Mouse (Mus musculus): ENCODE data around the gene F2rl2. TPM values are rescaled to one million over a fixed set of nuclear protein-coding genes. Genes with fewer than 3 reads are reported as not detected.

The F2rl2 gene
- total and polyA plus RNA-seq, 3 experiments = 0.08 TPM; not detected in 2

GRCm38 (mm10) chr13:95745451-95745850 lies 48.8 kb downstream of the F2rl2 start:
- dilution Hi-C loops (cut with MboI; ENCODE audit: extremely low pct_ligation_motif_present, extremely low pct_unique_long_range_greater_than_20kb, low sequenced_read_pairs) (no loop called here), in situ Hi-C loops (cut with MboI; ENCODE audit: low pct_ligation_motif_present, low pct_unique_long_range_greater_than_20kb, low sequenced_read_pairs) (no loop called here)
- no peaks in the 10 kb centered on the region for H3K9me3 ChIP-seq (replicated peaks; ENCODE audit: low read length)
- H3K27me3 ChIP-seq (replicated peaks) = peaks cover 2% of the 10 kb centered on the region
- no peaks in the 10 kb centered on the region for H3K79me2 ChIP-seq (replicated peaks; ENCODE audit: control insufficient read depth, extremely low read depth, insufficient read depth, poor library complexity, severe bottlenecking)
- no peak overlapping the region for H3K4me3 ChIP-seq (replicated peaks in 1 of 3; ENCODE audit: low read depth in 2 of 3, low read length in 2 of 3, poor library complexity in 1 of 3)
- H3K4me1 ChIP-seq (ENCODE audit: control insufficient read depth in 1 of 2, insufficient read depth in 2 of 2) = no peaks in the 10 kb centered on the region
- no peak for DNase-seq (ENCODE audit: extremely low read depth)
- no peak overlapping the region for H3K4me2 ChIP-seq (ENCODE audit: insufficient read depth, low read depth, poor library complexity, severe bottlenecking)
- no peak overlapping the region for H3K27ac ChIP-seq (ENCODE audit: insufficient read depth, low read depth)
- H3K9ac ChIP-seq (ENCODE audit: insufficient read depth, low read depth) = no peak overlapping the region
- TF ChIP-seq JUN (IDR thresholded peaks at IDR 0.05; ENCODE audit: insufficient read depth, low read depth, low read length) (no peak), USF2 (conservative IDR thresholded peaks at IDR 0.05; ENCODE audit: low read depth, low read length) (no peak), PAX5 (IDR thresholded peaks at IDR 0.05; ENCODE audit: low read length) (no peak), MXI1 (IDR thresholded peaks at IDR 0.05; ENCODE audit: low read depth, low read length) (no peak), JUND (conservative IDR thresholded peaks at IDR 0.05; ENCODE audit: low read depth, low read length) (no peak), POLR2A (IDR thresholded peaks at IDR 0.05; ENCODE audit: low read depth, low read length) (no peak), IRF4 (IDR thresholded peaks at IDR 0.05; ENCODE audit: low read depth, low read length) (no peak), USF1 (IDR thresholded peaks at IDR 0.05; ENCODE audit: low read depth, low read length) (no peak), TCF12 (IDR thresholded peaks at IDR 0.05; ENCODE audit: low read depth, low read length) (no peak), ZC3H11A (IDR thresholded peaks at IDR 0.05; ENCODE audit: low read depth, low read length) (no peak), CHD2 (IDR thresholded peaks at IDR 0.05; ENCODE audit: low read length) (no peak), BHLHE40 (IDR thresholded peaks at IDR 0.05; ENCODE audit: low read depth, low read length) (no peak), MYC (IDR thresholded peaks at IDR 0.05; ENCODE audit: low read depth, low read length) (no peak), ZNF384 (IDR thresholded peaks at IDR 0.05; ENCODE audit: low read depth, low read length) (no peak)
- no peaks in the 10 kb centered on the region for H3K36me3 ChIP-seq (replicated peaks in 1 of 2; ENCODE audit: control insufficient read depth in 1 of 2, insufficient read depth in 1 of 2, low read length in 1 of 2)

GRCm38 (mm10) chr13:95746509-95746908 lies 49.9 kb downstream of the F2rl2 start:
- dilution Hi-C loops (cut with MboI; ENCODE audit: extremely low pct_ligation_motif_present, extremely low pct_unique_long_range_greater_than_20kb, low sequenced_read_pairs) = no loop called here
- TF ChIP-seq USF2 (conservative IDR thresholded peaks at IDR 0.05; ENCODE audit: low read depth, low read length) (no peak), SIN3A (IDR thresholded peaks at IDR 0.05; ENCODE audit: low read length) (no peak), BHLHE40 (IDR thresholded peaks at IDR 0.05; ENCODE audit: low read depth, low read length) (peak; percentile 78), GABPA (IDR thresholded peaks at IDR 0.05; ENCODE audit: insufficient replicate concordance, low read depth, low read length) (no peak), SMC3 (IDR thresholded peaks at IDR 0.05; ENCODE audit: low read depth, low read length) (peak; percentile 50), RAD21 (IDR thresholded peaks at IDR 0.05; ENCODE audit: low read depth, low read length) (peak; percentile 28), POLR2AphosphoS2 (IDR thresholded peaks at IDR 0.05; ENCODE audit: low read depth, low read length) (no peak), MXI1 (IDR thresholded peaks at IDR 0.05; ENCODE audit: low read depth, low read length) (no peak), ELF1 (IDR thresholded peaks at IDR 0.05; ENCODE audit: low read depth, low read length) (no peak; the same call in 1 of the 2 replicates), EP300 (IDR thresholded peaks at IDR 0.05; ENCODE audit: low read length) (no peak), USF1 (IDR thresholded peaks at IDR 0.05; ENCODE audit: low read depth, low read length) (peak; percentile 32; the same call in 1 of the 2 replicates), ZC3H11A (IDR thresholded peaks at IDR 0.05; ENCODE audit: low read depth, low read length) (no peak), PAX5 (IDR thresholded peaks at IDR 0.05; ENCODE audit: low read length) (no peak), ZNF384 (IDR thresholded peaks at IDR 0.05; ENCODE audit: low read depth, low read length) (no peak), CTCF (conservative IDR thresholded peaks at IDR 0.05 in 1 of 2, IDR thresholded peaks at IDR 0.05 in 1 of 2; ENCODE audit: low read depth in 2 of 2, low read length in 2 of 2) (peak; percentile 50 to 68), ZMIZ1 (IDR thresholded peaks at IDR 0.05; ENCODE audit: low read depth, low read length) (no peak)
- no peaks in the 10 kb centered on the region for H3K9me3 ChIP-seq (replicated peaks; ENCODE audit: low read length)
- H3K9ac ChIP-seq (ENCODE audit: insufficient read depth, low read depth) = no peak overlapping the region
- no peaks in the 10 kb centered on the region for H3K4me1 ChIP-seq (ENCODE audit: control insufficient read depth in 1 of 2, insufficient read depth in 2 of 2)
- H3K79me2 ChIP-seq (replicated peaks; ENCODE audit: control insufficient read depth, extremely low read depth, insufficient read depth, poor library complexity, severe bottlenecking) = no peaks in the 10 kb centered on the region
- H3K4me2 ChIP-seq (ENCODE audit: insufficient read depth, low read depth, poor library complexity, severe bottlenecking) = no peak overlapping the region
- in situ Hi-C loops (cut with MboI; ENCODE audit: low pct_ligation_motif_present, low pct_unique_long_range_greater_than_20kb, low sequenced_read_pairs) = no loop called here
- H3K36me3 ChIP-seq (replicated peaks in 1 of 2; ENCODE audit: control insufficient read depth in 1 of 2, insufficient read depth in 1 of 2, low read length in 1 of 2) = no peaks in the 10 kb centered on the region
- peak; percentile 33 for DNase-seq (ENCODE audit: extremely low read depth)
- peaks cover 2% of the 10 kb centered on the region for H3K27me3 ChIP-seq (replicated peaks)
- no peak overlapping the region for H3K4me3 ChIP-seq (replicated peaks in 1 of 3; ENCODE audit: low read depth in 2 of 3, low read length in 2 of 3, poor library complexity in 1 of 3)
- H3K27ac ChIP-seq (ENCODE audit: insufficient read depth, low read depth) = no peak overlapping the region
